Mouse (Mus musculus) lung, embryonic 15.5 days (tissue): ENCODE results near the gene Rtkn2. TPM values are rescaled to one million over a fixed set of nuclear protein-coding genes. Genes with fewer than 3 reads are reported as not detected.

Experiments used
- ATAC-seq: fragments of 200-750 bp; cut with Nextera tagmentation; 2 replicates; pipeline ENCODE4 v1.8.0; 2017; ENCODE audit warnings: moderate number of reproducible peaks, borderline replicate concordance; ENCODE audit not compliant: low FRiP score, low TSS enrichment; ENCODE audit errors: extremely low read depth
- H3K27ac ChIP-seq: fragments of 300-500 bp; sonication (generic); 2 replicates; pipeline ENCODE4 v1.5.1; 2015; ENCODE audit warnings: moderate library complexity, mild to moderate bottlenecking, inconsistent platforms
- H3K27me3 ChIP-seq: fragments of 300-500 bp; sonication (generic); 2 replicates; pipeline ENCODE4 v1.6.1; 2015; ENCODE audit warnings: inconsistent platforms
- H3K36me3 ChIP-seq: fragments of 300-500 bp; sonication (generic); 2 replicates; pipeline ENCODE4 v1.6.1; 2015; ENCODE audit warnings: inconsistent platforms
- H3K4me1 ChIP-seq: fragments of 300-500 bp; sonication (generic); 2 replicates; pipeline ENCODE4 v1.6.1; 2015; ENCODE audit warnings: inconsistent platforms
- H3K4me2 ChIP-seq: fragments of 300-500 bp; sonication (generic); 2 replicates; pipeline ENCODE4 v1.6.1; 2015; ENCODE audit warnings: inconsistent platforms, mild to moderate bottlenecking, moderate library complexity
- H3K4me3 ChIP-seq: fragments of 300-500 bp; sonication (generic); 2 replicates; pipeline ENCODE4 v1.5.1; 2015; ENCODE audit warnings: mild to moderate bottlenecking, inconsistent platforms
- H3K9ac ChIP-seq: fragments of 300-500 bp; sonication (generic); 2 replicates; pipeline ENCODE4 v1.6.1; 2015; ENCODE audit warnings: inconsistent platforms
- H3K9me3 ChIP-seq: fragments of 300-500 bp; sonication (generic); 2 replicates; pipeline ENCODE4 v1.6.1; 2016; ENCODE audit warnings: inconsistent platforms
- WGBS: fragments of 180-500 bp; shearing (Covaris S2); methylation state at CpG from one replicate; pipeline ENCODE4 v1.1.7; 2015; 5-methylcytosine and 5-hydroxymethylcytosine counted together
- polyA plus RNA-seq: library from polyadenylated mRNA; unstranded; fragments of >200 nt; fragmentation: Nextera tagmentation; extraction: Ambion mirVana; gene quantifications from 2 replicates; pipeline ENCODE4 v1.2.1, GENCODE M21; 2015

Gene Rtkn2
- polyA plus RNA-seq, 1 experiment from 2014 or later = 16.1 TPM

GRCm38 (mm10) chr10:68101251-68101650, 121.9 kb downstream of the Rtkn2 start:
- Histone ChIP-seq H3K4me1 (peaks cover 35% of the 10 kb centered on the region), H3K4me3 (no peak overlapping the region), H3K27me3 (no peaks in the 10 kb centered on the region), H3K9ac (no peak overlapping the region), H3K9me3 (no peaks in the 10 kb centered on the region), H3K36me3 (peaks cover 51% of the 10 kb centered on the region), H3K4me2 (no peak overlapping the region), H3K27ac (no peak overlapping the region)
- 74% methylated on average over 4 of the region's 4 CpGs for WGBS
- ATAC-seq = no peak

GRCm38 (mm10) chr10:68102566-68102965, 123.2 kb downstream of the Rtkn2 start:
- H3K27ac ChIP-seq = no peak overlapping the region
- no peak for ATAC-seq

GRCm38 (mm10) chr10:68103078-68103855, 123.9 kb downstream of the Rtkn2 start:
- ATAC-seq = no peak
- Histone ChIP-seq H3K9me3 (no peaks in the 10 kb centered on the region), H3K9ac (no peak overlapping the region), H3K4me1 (peaks cover 47% of the 10 kb centered on the region), H3K27me3 (no peaks in the 10 kb centered on the region), H3K4me3 (no peak overlapping the region), H3K36me3 (peaks cover 36% of the 10 kb centered on the region), H3K27ac (peak overlapping the region; percentile 72), H3K4me2 (no peak overlapping the region)
- WGBS = 59% methylated on average over 6 of the region's 6 CpGs

More at GRCm38 (mm10) chr10:68102566-68102965, 123.2 kb downstream of the Rtkn2 start:
- no peak overlapping the region for H3K9ac ChIP-seq
- H3K4me1 ChIP-seq = peaks cover 47% of the 10 kb centered on the region
- H3K4me3 ChIP-seq = no peak overlapping the region
- WGBS = 90% methylated on average over 6 of the region's 6 CpGs
- H3K4me2 ChIP-seq = no peak overlapping the region
- no peaks in the 10 kb centered on the region for H3K27me3 ChIP-seq
- peaks cover 38% of the 10 kb centered on the region for H3K36me3 ChIP-seq
- H3K9me3 ChIP-seq = no peaks in the 10 kb centered on the region

DNA sequence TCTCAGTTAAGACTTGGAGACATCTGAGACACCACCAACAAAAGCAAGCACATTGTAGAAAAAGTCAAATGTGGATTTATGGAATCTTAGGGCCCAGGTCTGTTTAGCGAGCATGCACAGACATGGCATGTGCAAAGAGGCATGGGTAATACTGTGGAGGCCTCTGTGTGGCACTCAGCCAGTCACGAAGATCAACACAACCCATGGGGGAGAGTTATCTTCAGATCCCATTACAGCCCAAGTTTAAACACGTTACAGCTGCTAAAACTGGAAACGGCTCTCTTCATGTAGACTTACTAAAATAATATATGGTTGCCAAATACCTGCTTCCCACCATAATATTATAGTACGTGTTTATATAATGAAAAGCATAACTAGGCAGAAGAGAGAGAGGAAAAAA, 124.6 kb downstream of the Rtkn2 start:
- Histone ChIP-seq H3K4me1 (peaks cover 47% of the 10 kb centered on the region), H3K27me3 (no peaks in the 10 kb centered on the region), H3K36me3 (peaks cover 36% of the 10 kb centered on the region), H3K9ac (no peak overlapping the region), H3K4me2 (no peak overlapping the region), H3K4me3 (no peak overlapping the region), H3K27ac (peak overlapping the region; percentile 72), H3K9me3 (no peaks in the 10 kb centered on the region)
- WGBS = 33% methylated on average over 5 of the region's 5 CpGs
- no peak for ATAC-seq

GRCm38 (mm10) chr10:68104481-68104880, 125.1 kb downstream of the Rtkn2 start:
- Histone ChIP-seq H3K4me1 (peaks cover 47% of the 10 kb centered on the region), H3K27me3 (no peaks in the 10 kb centered on the region), H3K4me3 (no peak overlapping the region), H3K9ac (no peak overlapping the region), H3K36me3 (peaks cover 36% of the 10 kb centered on the region; the same call in 1 of the 2 replicates), H3K4me2 (no peak overlapping the region), H3K9me3 (no peaks in the 10 kb centered on the region), H3K27ac (peak overlapping the region; percentile 72)
- WGBS = 32% methylated on average over 2 of the region's 2 CpGs
- 0 out of 2 replicates have a peak, but pooled peaks have one; percentile 35 for ATAC-seq

DNA sequence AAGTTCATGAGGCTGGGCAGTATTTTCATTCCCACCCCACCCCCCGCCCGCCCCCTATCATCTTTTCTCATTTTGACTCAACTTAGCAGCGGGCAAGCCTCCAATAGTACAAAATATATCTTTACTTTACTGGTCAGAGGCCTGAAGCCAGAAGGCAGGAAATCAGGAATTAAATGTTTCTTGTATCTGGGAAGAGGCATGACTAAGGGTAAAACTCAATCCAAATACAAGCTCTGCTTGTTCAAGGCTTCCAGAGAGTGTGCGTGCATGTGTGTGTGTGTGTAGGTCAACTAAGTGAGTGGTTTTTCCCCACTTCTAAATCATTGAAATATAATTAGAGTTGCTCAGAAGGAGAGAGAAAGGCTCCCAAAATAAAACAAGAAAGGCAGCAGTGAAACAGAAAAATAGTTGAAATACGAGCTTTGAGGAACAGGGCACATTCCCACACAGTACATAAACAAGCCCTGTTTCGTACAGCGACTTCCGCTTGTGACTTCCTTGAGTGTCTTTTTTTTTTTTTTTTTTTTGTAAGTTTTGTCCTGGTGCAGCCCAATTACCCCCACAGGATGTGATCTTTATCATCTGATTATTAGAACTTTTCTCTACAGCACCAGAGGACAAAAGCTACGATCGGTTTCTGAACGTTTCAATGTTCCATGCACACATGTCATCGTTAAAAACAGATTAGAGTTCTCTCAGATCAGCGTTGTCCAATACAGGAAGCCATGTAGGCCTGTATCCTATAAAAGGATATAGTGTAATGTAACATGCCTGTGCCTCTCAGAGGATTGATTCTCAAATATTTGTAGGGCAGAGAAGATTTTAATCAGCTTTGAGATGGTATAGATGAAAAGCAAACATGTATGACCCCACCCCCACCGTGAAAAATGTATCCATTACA, 125.8 kb downstream of the Rtkn2 start:
- ATAC-seq = 0 out of 2 replicates have a peak, but pooled peaks have one; percentile 20
- Histone ChIP-seq H3K4me1 (peaks cover 47% of the 10 kb centered on the region), H3K36me3 (peaks cover 33% of the 10 kb centered on the region; the same call in 1 of the 2 replicates), H3K27ac (peak overlapping the region; percentile 72), H3K27me3 (no peaks in the 10 kb centered on the region), H3K4me2 (peak overlapping the region; percentile 16; the same call in 1 of the 2 replicates), H3K9me3 (no peaks in the 10 kb centered on the region), H3K4me3 (no peak overlapping the region), H3K9ac (no peak overlapping the region)
- 30% methylated on average over 14 of the region's 14 CpGs for WGBS

DNA sequence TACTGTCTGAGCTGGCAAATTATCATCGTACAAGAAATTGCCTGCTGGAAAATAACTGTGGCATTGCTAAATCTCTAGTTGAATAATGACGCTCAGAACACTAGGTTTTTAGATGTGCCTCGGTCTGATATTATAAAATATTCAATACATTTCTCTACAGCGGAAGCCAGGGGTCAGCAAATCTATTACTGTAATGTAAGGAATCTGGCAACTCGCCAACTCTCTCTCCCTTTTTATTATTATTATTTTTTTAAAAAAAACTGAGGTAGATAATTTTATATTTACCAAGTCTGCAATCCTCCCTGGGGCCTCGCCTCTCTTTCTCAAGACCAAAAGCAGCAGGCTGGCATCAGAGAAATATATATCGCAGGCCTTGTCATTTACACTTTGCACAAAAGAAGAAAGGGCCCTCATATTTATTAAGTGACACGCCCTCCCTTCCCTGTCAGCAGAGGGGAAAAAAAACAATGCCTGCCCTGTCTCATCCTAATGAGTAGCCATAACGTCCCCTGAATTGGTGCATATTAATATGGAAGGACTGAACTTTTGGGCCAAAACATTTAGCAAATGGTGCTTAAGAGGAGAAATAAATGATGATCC, 127.1 kb downstream of the Rtkn2 start:
- no peaks in the 10 kb centered on the region for H3K9me3 ChIP-seq
- H3K27me3 ChIP-seq = no peaks in the 10 kb centered on the region
- peaks cover 19% of the 10 kb centered on the region; the same call in 1 of the 2 replicates for H3K36me3 ChIP-seq
- H3K4me1 ChIP-seq = peaks cover 45% of the 10 kb centered on the region
- peak overlapping the region; percentile 72; the same call in 1 of the 2 replicates for H3K27ac ChIP-seq
- no peak overlapping the region for H3K4me2 ChIP-seq
- WGBS = 37% methylated on average over 9 of the region's 9 CpGs
- H3K9ac ChIP-seq = no peak overlapping the region
- H3K4me3 ChIP-seq = no peak overlapping the region
- ATAC-seq = no peak

DNA sequence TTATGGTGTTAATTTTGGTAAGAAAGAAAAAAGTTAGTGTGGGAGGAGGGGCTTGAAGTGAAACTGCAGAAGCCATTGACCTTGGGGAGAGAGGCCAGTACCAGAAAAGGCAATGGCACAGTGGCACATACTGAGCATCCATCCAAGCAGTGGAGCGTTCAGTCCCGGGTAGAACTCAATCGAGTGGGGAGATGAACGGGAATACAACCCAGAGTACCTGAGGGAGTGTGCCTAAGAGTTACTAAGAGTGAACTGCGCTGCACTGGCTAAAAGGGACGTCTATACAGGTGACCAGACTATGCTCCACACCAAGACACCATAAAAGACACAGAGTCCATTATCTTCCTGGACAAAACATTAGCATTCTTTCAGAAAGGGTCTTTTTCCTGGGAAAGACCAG, 128.3 kb downstream of the Rtkn2 start:
- Histone ChIP-seq H3K9me3 (no peaks in the 10 kb centered on the region), H3K4me1 (peaks cover 46% of the 10 kb centered on the region), H3K36me3 (peaks cover 13% of the 10 kb centered on the region; the same call in 1 of the 2 replicates), H3K4me2 (no peak overlapping the region), H3K4me3 (no peak overlapping the region), H3K27me3 (no peaks in the 10 kb centered on the region), H3K9ac (no peak overlapping the region), H3K27ac (no peak overlapping the region)
- 80% methylated on average over 6 of the region's 6 CpGs for WGBS
- no peak for ATAC-seq

Other genes starting within 250 kb of the Rtkn2 start
- gene Zfp365, start 66.9 kb upstream of the Rtkn2 start, polyA plus RNA-seq = 1.3 and 1.6 TPM in 2 replicates